Mouse (Mus musculus): ENCODE measurements around the gene Nudt19. TPM values are rescaled to one million over a fixed set of nuclear protein-coding genes. Genes with fewer than 3 reads are reported as not detected.

Gene Nudt19
- polyA plus RNA-seq (2017; shearing (Covaris generic)): 10 to 100 TPM; 56.4 to 67.1 TPM

DNA sequence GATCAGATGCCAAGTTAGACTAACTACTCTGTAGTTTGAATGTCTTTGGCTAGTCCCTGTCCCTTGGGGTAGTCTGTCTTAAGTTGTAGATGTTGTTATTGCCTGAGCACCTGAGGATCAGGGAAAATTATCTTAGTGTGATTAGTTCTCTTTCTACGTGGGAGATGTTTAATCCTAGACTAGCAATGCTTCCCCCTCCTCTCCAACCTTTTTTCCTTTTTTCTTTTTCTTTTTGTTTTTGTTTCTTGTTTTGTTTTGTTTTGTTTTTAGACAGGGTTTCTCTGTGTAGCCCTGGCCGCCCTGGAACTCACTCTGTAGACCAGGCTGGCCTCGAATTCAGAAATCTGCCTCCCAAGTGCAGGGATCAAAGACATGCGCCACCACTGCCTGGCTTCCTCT is at the start of gene Nudt19:
Gene Nudt19 (minus strand): TSS at position 100 of the 399 bp plus-strand sequence.

GRCm38 (mm10) chr7:35586055-35586905 is 30.2 kb upstream of the Nudt19 start, which contains the start of gene Ankrd27:
TSS of gene Ankrd27 (plus strand) at chr7:35586244.

DNA sequence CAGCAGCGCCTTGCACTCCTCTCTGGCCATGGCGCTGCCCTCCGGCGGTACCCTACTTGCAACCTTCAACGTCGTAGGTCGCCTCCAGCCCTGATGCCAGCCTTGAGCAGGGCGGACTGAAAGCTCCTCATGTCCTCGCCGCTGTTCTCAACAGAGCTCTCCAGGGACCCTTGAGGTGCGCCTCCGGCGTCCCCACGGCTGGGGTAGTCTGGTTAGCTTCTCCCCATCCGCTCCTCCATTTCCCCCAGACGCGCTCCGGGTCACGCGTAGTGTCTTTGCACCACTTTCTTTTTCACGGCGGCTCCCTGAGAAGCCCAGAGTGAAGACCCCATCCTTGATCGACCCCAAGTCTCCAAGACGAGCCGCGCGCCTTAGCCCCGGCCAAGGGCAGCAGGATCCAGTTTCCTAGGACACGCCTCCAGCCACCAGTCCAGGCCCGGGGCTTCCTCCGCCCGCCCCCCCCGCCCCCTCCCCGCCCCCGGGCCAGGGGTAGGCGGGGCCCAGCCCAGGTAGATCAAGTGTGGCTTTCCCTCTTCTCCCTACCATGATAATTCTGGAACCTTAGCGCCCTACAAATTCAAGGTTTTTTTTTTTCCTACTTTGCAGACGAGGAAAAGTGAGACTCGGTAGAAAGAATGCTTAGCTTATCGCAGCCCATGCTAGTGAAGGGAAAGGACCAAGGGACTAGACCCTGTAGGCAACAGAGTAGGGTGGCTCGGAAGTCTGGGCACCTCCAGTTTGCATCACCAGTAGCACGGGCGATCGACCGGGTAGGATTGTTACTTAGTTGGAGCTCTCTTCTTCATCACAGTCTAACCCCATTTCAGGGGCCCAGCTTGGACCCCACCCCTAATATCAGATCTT is 29.3 kb upstream of the Nudt19 start, which contains the start of gene Rgs9bp:
Gene Rgs9bp (minus strand): TSS at position 392 of the 864 bp plus-strand sequence.

GRCm38 (mm10) chr7:35537562-35537961 is 18.5 kb downstream of the Nudt19 start, which contains the start of gene Tdrd12:
TSS of gene Tdrd12 (minus strand) at chr7:35537745.

Other genes with a start within 250 kb of the Nudt19 start
- gene Gpatch1, start 237.9 kb downstream of the Nudt19 start, polyA plus RNA-seq (2017; shearing (Covaris generic)): 10 to 100 TPM; 20.4 to 21.6 TPM
- gene Rhpn2, start 222.1 kb downstream of the Nudt19 start, polyA plus RNA-seq (2017; shearing (Covaris generic)): under 1 TPM; 0.66 to 0.95 TPM
- gene Faap24, start 159.5 kb downstream of the Nudt19 start, polyA plus RNA-seq (2017; shearing (Covaris generic)): 10 to 100 TPM; 23.8 to 28.5 TPM
- 10 to 100 TPM; 14.2 to 14.9 TPM for gene Cep89, start 159.3 kb downstream of the Nudt19 start, polyA plus RNA-seq (2017; shearing (Covaris generic))
- gene Slc7a9, start 107.5 kb downstream of the Nudt19 start, polyA plus RNA-seq (2017; shearing (Covaris generic)): not detected
- gene Tdrd12, start 18.6 kb downstream of the Nudt19 start, polyA plus RNA-seq (2017; shearing (Covaris generic)): under 1 TPM; 0.14 to 0.27 TPM
- under 1 TPM in 1 of 2 experiments, not detected in 1; 0.36 TPM for gene Rgs9bp, start 29.3 kb upstream of the Nudt19 start, polyA plus RNA-seq (2017; shearing (Covaris generic))
- 10 to 100 TPM; 52.5 to 65.7 TPM for gene Ankrd27, start 29.9 kb upstream of the Nudt19 start, polyA plus RNA-seq (2017; shearing (Covaris generic))
- 10 to 100 TPM; 84.3 to 88.0 TPM for gene Pdcd5, start 91.2 kb upstream of the Nudt19 start, polyA plus RNA-seq (2017; shearing (Covaris generic))
- 10 to 100 TPM; 46.2 to 50.7 TPM for gene Dpy19l3, start 198.2 kb upstream of the Nudt19 start, polyA plus RNA-seq (2017; shearing (Covaris generic))
- 10 to 100 TPM; 21.2 to 24.9 TPM for gene Zfp507, start 246.7 kb upstream of the Nudt19 start, polyA plus RNA-seq (2017; shearing (Covaris generic))

Data from inflammation-experienced regulatory T-cells (primary cell).